Mouse (Mus musculus) CH12.LX (cell line): ENCODE data around the gene Snrpd3. TPM values are rescaled to one million over a fixed set of nuclear protein-coding genes. Genes with fewer than 3 reads are reported as not detected.

Experiments used
- DNase-seq: peaks from one replicate; pipeline ENCODE4 v3.0.0-alpha.2; 2013; ENCODE audit errors: extremely low read depth
- H3K27ac ChIP-seq: 2 replicates; pipeline ENCODE4 v1.5.1; 2012; ENCODE audit warnings: low read depth, mild to moderate bottlenecking, control low read depth, moderate library complexity; ENCODE audit not compliant: insufficient read depth
- H3K27me3 ChIP-seq: replicated peaks from 2 replicates; pipeline ENCODE3; 2012; ENCODE audit warnings: inconsistent platforms
- H3K36me3 ChIP-seq, 2 experiments: replicated peaks in 1 of 2; 2 replicates each; pipeline versions ENCODE3 to v1.6.1; 2012; ENCODE audit warnings: inconsistent platforms in 1 of 2, low read length in 1 of 2, mild to moderate bottlenecking in 1 of 2, mixed read lengths in 1 of 2, moderate library complexity in 1 of 2; ENCODE audit not compliant: control insufficient read depth in 1 of 2, insufficient read depth in 1 of 2
- H3K4me1 ChIP-seq, 2 experiments: 2 replicates each; pipeline ENCODE4 v1.6.1; 2012; ENCODE audit warnings: inconsistent platforms in 1 of 2, moderate library complexity in 1 of 2; ENCODE audit not compliant: insufficient read depth in 2 of 2, control insufficient read depth in 1 of 2
- H3K4me2 ChIP-seq: 2 replicates; pipeline ENCODE4 v1.6.1; 2012; ENCODE audit warnings: low read depth, mild to moderate bottlenecking, control low read depth; ENCODE audit not compliant: poor library complexity, insufficient read depth, severe bottlenecking
- H3K4me3 ChIP-seq, 3 experiments: fragments of 150-350 bp in 1 of 3; sonication (generic) in 1 of 3; replicated peaks in 1 of 3; 2 replicates each; pipeline versions ENCODE3 to v1.5.1; 2011 to 2012; ENCODE audit warnings: low read depth in 2 of 3, low read length in 2 of 3, mild to moderate bottlenecking in 2 of 3, moderate library complexity in 2 of 3, control low read depth in 1 of 3, improper control_type of control experiment in 1 of 3, inconsistent platforms in 1 of 3, mixed read lengths in 1 of 3; ENCODE audit not compliant: poor library complexity in 1 of 3
- H3K79me2 ChIP-seq: replicated peaks from 2 replicates; pipeline ENCODE4 v1.6.1; 2012; ENCODE audit warnings: mild to moderate bottlenecking, moderate library complexity; ENCODE audit not compliant: control insufficient read depth, poor library complexity, insufficient read depth, severe bottlenecking; ENCODE audit errors: extremely low read depth
- H3K9ac ChIP-seq: 2 replicates; pipeline ENCODE4 v1.6.1; 2012; ENCODE audit warnings: low read depth, mild to moderate bottlenecking, control low read depth, moderate library complexity; ENCODE audit not compliant: insufficient read depth
- H3K9me3 ChIP-seq: replicated peaks from 2 replicates; pipeline ENCODE3; 2012; ENCODE audit warnings: low read length, inconsistent platforms, mixed read lengths
- MAX ChIP-seq: IDR thresholded peaks from 2 replicates; pipeline ENCODE4 v1.6.1; 2011; ENCODE audit warnings: low read length, improper control_type of control experiment
- MEF2A ChIP-seq: IDR thresholded peaks from 2 replicates; pipeline ENCODE4 v1.6.1; 2014; ENCODE audit warnings: low read depth, mild to moderate bottlenecking, inconsistent platforms, low read length, improper control_type of control experiment, borderline replicate concordance
- NELFE ChIP-seq: IDR thresholded peaks from 2 replicates; pipeline ENCODE4 v1.6.1; 2011; ENCODE audit warnings: low read depth, low read length, improper control_type of control experiment
- USF2 ChIP-seq: conservative IDR thresholded peaks from 2 replicates; pipeline ENCODE4 v1.6.1; 2011; ENCODE audit warnings: low read depth, low read length, improper control_type of control experiment
- ZC3H11A ChIP-seq: IDR thresholded peaks from 2 replicates; pipeline ENCODE4 v1.6.1; 2012; ENCODE audit warnings: low read depth, mild to moderate bottlenecking, inconsistent platforms, low read length, improper control_type of control experiment
- ZMIZ1 ChIP-seq: IDR thresholded peaks from 2 replicates; pipeline ENCODE4 v1.6.1; 2012; ENCODE audit warnings: low read depth, mild to moderate bottlenecking, inconsistent platforms, low read length, improper control_type of control experiment
- dilution Hi-C: fragments of 300-500 bp; cut with MboI; formaldehyde crosslinking; loops from 2 replicates; pipeline ENCODE4 v1.14.3; 2020; ENCODE audit warnings: low sequenced_read_pairs; ENCODE audit not compliant: extremely low pct_unique_long_range_greater_than_20kb, extremely low pct_ligation_motif_present
- in situ Hi-C: fragments of 300-500 bp; cut with MboI; formaldehyde crosslinking; loops from 3 replicates; pipeline ENCODE4 v1.14.3; 2019; ENCODE audit warnings: low sequenced_read_pairs, low pct_ligation_motif_present, low pct_unique_long_range_greater_than_20kb, mixed read lengths
- polyA plus RNA-seq: library from polyadenylated mRNA; unstranded; fragments of >175 nt; gene quantifications from 2 replicates; pipeline ENCODE4 v1.2.1, GENCODE M21; 2012; ENCODE audit warnings: low read depth; ENCODE audit not compliant: insufficient read length
- total RNA-seq, 2 experiments: library from RNA; depleted of rRNA; stranded (reverse); fragments of 300-350 nt in 1 of 2; fragments of >200 nt in 1 of 2; gene quantifications; 2 replicates each; pipeline ENCODE4 v1.2.3; 2012 to 2014

Snrpd3 gene
- total and polyA plus RNA-seq, 3 experiments, result 57.8 to 554 (median 101) TPM

GRCm38 (mm10) chr10:75552106-75552505 lies 34.8 kb downstream of the Snrpd3 start:
- H3K79me2 ChIP-seq, result no peaks in the 10 kb centered on the region
- DNase-seq, result no peak
- no peak overlapping the region for H3K4me2 ChIP-seq
- no peak overlapping the region for H3K9ac ChIP-seq
- in situ Hi-C loops, result no loop called here
- no peaks in the 10 kb centered on the region for H3K27me3 ChIP-seq
- no peak for TF ChIP-seq MEF2A
- no peaks in the 10 kb centered on the region for H3K9me3 ChIP-seq
- no peak overlapping the region for H3K4me3 ChIP-seq
- H3K4me1 ChIP-seq, result peaks cover 2 to 13% of the 10 kb centered on the region in 2 experiments; a peak in 3 of 4 replicates
- dilution Hi-C loops, result no loop called here
- H3K36me3 ChIP-seq, result no peaks in the 10 kb centered on the region
- no peak overlapping the region for H3K27ac ChIP-seq

DNA sequence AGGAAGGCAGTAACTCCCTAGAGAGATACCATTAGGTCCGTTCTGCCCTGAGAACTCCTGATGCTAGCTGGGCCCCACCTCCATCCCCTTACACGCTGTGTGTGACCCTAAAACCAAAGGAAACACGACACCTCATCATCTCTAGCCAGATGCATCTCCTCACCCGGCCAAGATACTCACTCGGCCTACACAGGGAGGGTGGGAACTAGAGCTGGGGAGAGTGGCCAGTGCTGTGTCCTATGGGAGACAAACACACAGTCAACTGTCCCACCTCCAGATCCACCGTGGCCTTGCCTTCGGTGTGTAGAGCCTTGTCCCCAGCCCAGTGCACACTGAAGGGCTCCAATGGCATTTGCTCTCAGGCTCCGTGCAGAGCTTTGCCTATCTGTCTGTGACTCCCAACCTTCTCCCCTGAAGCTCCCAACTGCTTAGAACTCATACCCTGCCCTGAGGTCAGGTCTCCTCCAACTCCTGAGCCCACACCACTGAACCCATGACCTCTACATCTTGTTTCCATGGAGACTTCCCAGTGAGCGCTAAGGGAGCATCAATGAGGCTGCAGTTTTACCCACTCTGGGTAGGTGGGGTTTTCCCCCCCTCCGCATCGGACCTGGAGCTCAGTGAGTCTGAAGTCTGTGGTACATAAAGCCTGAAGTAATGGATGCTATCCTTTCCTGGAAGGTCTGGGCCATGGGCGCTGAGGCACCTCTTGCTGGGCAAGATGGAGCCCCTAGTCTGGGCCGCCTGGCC lies 35.5 kb downstream of the Snrpd3 start:
- dilution Hi-C loops, result no loop called here
- Histone ChIP-seq H3K9me3 (no peaks in the 10 kb centered on the region), H3K4me1 (peaks cover 4 to 18% of the 10 kb centered on the region in 2 experiments; a peak in 3 of 4 replicates), H3K27ac (no peak overlapping the region), H3K79me2 (no peaks in the 10 kb centered on the region), H3K36me3 (no peaks in the 10 kb centered on the region), H3K9ac (no peak overlapping the region), H3K27me3 (no peaks in the 10 kb centered on the region)
- no peak for DNase-seq
- in situ Hi-C loops, result no loop called here
- TF ChIP-seq USF2, result no peak
- TF ChIP-seq, all 38 proteins: peak for 0
- H3K4me2 ChIP-seq, result no peak overlapping the region
- no peak overlapping the region for H3K4me3 ChIP-seq

DNA sequence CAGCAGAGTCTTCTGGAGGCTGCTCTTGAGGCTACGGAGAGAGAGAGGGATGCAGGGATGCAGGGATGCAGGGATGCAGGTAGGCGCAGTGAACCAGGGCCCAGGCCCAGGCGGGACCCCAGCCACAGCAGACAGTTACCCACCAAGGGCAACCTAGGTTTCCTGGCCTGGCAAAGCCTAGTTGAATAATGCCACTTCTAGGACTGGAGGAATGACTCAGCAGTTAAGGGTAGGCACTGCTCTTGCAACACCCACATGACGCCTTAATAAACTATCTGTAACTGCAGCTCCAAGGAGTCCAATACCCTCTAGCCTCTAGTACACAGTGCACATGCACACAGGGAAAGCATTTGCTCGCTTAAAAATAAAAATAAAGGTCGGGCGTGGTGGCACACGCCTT lies 36.7 kb downstream of the Snrpd3 start:
- Histone ChIP-seq H3K79me2 (no peaks in the 10 kb centered on the region), H3K27me3 (peaks cover 3% of the 10 kb centered on the region), H3K4me1 (peaks cover 11 to 27% of the 10 kb centered on the region in 2 experiments), H3K4me2 (no peak overlapping the region), H3K36me3 (no peaks in the 10 kb centered on the region), H3K27ac (no peak overlapping the region), H3K4me3 (no peak overlapping the region), H3K9me3 (no peaks in the 10 kb centered on the region), H3K9ac (no peak overlapping the region)
- DNase-seq, result no peak
- dilution Hi-C loops, result no loop called here
- in situ Hi-C loops, result no loop called here
- TF ChIP-seq ZMIZ1 (no peak), MAX (no peak), NELFE (no peak), ZC3H11A (no peak), USF2 (no peak)
